Mouse (Mus musculus) testis, adult 2 months (tissue): ENCODE data around the gene Sez6l. TPM values are rescaled to one million over a fixed set of nuclear protein-coding genes. Genes with fewer than 3 reads are reported as not detected.

Experiments used
- H3K27ac ChIP-seq: fragments of 200-500 bp; 2 replicates; pipeline ENCODE4 v1.5.1; 2012; ENCODE audit warnings: low read depth, low read length; ENCODE audit not compliant: control insufficient read depth, insufficient read depth
- H3K27me3 ChIP-seq: fragments of 200-500 bp; 2 replicates; pipeline ENCODE4 v1.6.1; 2012; ENCODE audit warnings: mild to moderate bottlenecking, low read length, moderate library complexity; ENCODE audit not compliant: control insufficient read depth, insufficient read depth
- H3K36me3 ChIP-seq: fragments of 200-500 bp; 2 replicates; pipeline ENCODE4 v1.6.1; 2012; ENCODE audit warnings: mild to moderate bottlenecking, low read length; ENCODE audit not compliant: control insufficient read depth, insufficient read depth
- H3K4me1 ChIP-seq: fragments of 200-500 bp; 2 replicates; pipeline ENCODE4 v1.6.1; 2012; ENCODE audit warnings: low read length; ENCODE audit not compliant: control insufficient read depth, insufficient read depth
- H3K4me3 ChIP-seq: fragments of 200-500 bp; 2 replicates; pipeline ENCODE4 v1.5.1; 2012; ENCODE audit warnings: low read depth, mild to moderate bottlenecking, low read length, moderate library complexity, mixed read lengths; ENCODE audit not compliant: control insufficient read depth
- CTCF ChIP-seq: fragments of 200-500 bp; IDR thresholded peaks from 2 replicates; pipeline ENCODE4 v1.5.1; 2012; ENCODE audit warnings: low read depth, mild to moderate bottlenecking, inconsistent platforms, low read length, moderate library complexity; ENCODE audit not compliant: control insufficient read depth, insufficient read depth, insufficient replicate concordance
- POLR2A ChIP-seq: fragments of 200-500 bp; IDR thresholded peaks from 2 replicates; pipeline ENCODE4 v1.6.1; 2012; ENCODE audit warnings: low read depth, mild to moderate bottlenecking, inconsistent platforms, low read length, moderate library complexity; ENCODE audit not compliant: control insufficient read depth
- polyA plus RNA-seq: library from polyadenylated mRNA; depleted of rRNA; stranded (reverse); fragments of >200 nt; gene quantifications from 2 replicates; pipeline ENCODE4 v1.2.3, GENCODE M21; 2012

Sez6l gene
- polyA plus RNA-seq, 1 experiment, result 6.9 TPM

DNA sequence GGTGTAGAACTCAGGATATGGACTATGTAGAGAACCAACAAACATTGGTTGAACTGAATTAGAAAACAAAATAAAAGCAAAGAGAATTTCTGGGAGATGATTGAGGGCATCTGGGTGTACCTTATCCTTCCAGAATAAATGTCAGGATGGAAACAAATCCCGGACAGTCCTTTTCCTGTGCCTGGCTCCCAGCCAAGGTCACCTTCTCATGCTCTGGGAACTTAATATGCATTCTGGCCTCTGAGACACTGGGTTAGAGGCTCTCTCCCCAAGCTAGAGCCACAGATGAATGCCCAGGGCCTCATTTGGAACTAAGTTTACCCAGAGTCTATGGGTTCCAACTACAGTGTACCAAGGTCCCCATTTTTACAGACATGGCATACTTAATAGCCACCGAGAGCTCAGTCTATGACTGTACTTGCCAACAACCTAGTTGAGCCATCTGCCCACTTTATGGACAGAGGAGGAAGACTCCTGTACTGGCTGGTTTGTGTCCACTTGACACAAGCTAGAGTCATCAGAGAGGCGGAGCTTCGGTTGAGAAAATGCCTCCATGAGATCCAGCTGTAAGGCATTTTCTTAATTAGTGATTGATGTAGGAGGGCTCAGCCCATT lies 7.3 kb upstream of the Sez6l start:
- no peak overlapping the region for H3K27ac ChIP-seq
- TF ChIP-seq POLR2A, result no peak
- H3K36me3 ChIP-seq, result no peaks in the 10 kb centered on the region
- H3K27me3 ChIP-seq, result no peaks in the 10 kb centered on the region
- no peaks in the 10 kb centered on the region; the same call in 1 of the 2 replicates for H3K4me1 ChIP-seq
- H3K4me3 ChIP-seq, result no peak overlapping the region

- no peak for TF ChIP-seq POLR2A
- Histone ChIP-seq H3K27ac (no peak overlapping the region), H3K4me3 (no peak overlapping the region), H3K4me1 (no peaks in the 10 kb centered on the region; the same call in 1 of the 2 replicates), H3K36me3 (no peaks in the 10 kb centered on the region), H3K27me3 (no peaks in the 10 kb centered on the region)
Measured at GRCm38 (mm10) chr5:112583304-112583703, 6.3 kb upstream of the Sez6l start.

DNA sequence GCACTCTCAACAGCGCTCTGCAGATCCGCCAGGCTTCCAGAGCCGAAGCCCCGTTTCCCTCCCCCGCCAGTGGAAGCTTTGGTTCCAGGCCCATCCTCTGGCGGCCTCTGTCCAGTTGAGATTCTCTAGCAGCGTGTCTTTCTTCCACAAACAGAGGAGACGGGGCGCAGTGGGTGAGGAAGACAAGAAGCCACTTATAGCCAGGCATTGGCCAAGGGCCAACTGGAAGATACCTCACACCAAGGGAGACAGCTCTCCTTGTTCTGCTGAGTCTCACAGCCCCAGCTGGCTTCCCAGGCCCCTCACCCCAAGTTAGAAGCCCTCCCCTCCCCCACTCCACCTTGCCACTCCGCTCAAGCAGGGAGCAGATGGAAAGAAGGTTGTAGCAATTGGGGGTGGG lies 765 bp upstream of the Sez6l start:
- no peaks in the 10 kb centered on the region for H3K36me3 ChIP-seq
- no peak for TF ChIP-seq CTCF
- no peak for TF ChIP-seq POLR2A
- peaks cover 3% of the 10 kb centered on the region; the same call in 1 of the 2 replicates for H3K4me1 ChIP-seq
- no peak overlapping the region for H3K27ac ChIP-seq
- H3K27me3 ChIP-seq, result peaks cover 4% of the 10 kb centered on the region
- no peak overlapping the region for H3K4me3 ChIP-seq

DNA sequence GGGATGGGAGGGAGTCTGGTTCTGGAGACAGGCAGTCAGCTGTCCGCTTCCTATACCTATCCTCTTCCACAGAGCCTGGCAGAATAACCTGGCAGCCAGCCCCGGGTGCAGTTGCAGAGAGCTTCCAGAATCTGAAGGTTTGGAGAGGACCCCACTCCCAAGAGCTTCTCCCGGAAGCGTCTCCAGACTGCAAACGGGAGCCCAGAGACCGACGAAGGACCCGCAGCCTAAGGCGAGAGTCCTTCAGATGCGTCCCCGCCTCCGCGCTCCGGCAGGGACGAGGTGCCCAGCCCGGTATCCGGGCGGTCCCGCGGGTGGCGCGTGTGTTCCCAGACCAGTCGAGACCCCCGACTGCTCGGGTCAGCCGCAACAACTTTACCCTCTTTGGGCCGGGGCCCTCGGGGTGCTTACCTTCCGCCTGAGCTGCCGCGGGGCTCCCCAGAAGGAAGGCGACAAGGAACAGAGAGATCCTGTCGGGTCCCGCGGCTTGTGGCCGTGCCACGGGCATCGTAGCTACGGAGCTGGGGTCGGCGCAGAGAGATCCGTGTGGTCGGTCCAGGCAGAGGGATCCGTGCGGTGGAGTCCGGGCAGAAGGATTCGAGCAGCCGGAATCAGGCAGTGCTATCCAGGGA lies 508 bp downstream of the Sez6l start:
- peaks cover 4% of the 10 kb centered on the region for H3K27me3 ChIP-seq
- no peak for TF ChIP-seq CTCF
- TF ChIP-seq POLR2A, result no peak
- no peak overlapping the region for H3K4me3 ChIP-seq
- H3K36me3 ChIP-seq, result no peaks in the 10 kb centered on the region
- no peak overlapping the region for H3K27ac ChIP-seq
- peaks cover 3% of the 10 kb centered on the region; the same call in 1 of the 2 replicates for H3K4me1 ChIP-seq

DNA sequence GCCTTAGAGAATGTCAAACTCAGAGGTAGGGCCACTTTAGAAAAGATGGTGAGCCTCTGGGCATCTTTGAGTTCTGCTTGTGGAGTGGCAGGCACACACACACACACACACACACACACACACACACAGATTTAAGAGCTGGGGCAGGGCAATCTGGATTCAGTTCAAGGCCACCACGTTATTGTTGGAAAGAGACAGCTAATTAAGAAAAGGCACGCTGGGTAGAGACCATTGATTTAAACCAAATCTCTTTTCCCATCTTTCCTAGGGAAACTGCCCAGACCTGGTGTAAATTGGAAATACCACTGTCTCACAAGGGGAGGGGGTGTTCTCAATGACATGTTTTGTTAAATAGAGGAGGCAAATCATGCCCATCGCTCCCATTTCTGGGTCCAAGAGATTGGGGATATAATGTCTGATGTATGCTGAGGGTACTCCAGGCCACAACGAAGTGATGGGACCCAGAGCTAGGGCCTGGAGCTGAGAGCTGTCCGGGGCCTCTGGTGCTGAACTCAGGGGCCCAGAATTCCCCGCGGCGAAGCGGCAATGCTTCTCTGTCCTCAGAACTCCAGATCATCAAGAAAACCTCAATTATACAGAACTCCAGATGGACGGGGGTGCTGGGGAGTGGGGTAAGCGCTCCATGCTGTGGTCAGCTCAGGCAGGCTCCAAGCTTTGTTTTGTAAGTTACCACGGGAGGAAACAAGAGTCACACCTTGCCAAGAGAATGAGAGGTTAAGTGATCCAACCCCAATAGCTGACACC lies 1.7 kb downstream of the Sez6l start:
- Histone ChIP-seq H3K27ac (no peak overlapping the region), H3K4me1 (peaks cover 3% of the 10 kb centered on the region; the same call in 1 of the 2 replicates), H3K36me3 (no peaks in the 10 kb centered on the region), H3K27me3 (peaks cover 4% of the 10 kb centered on the region), H3K4me3 (no peak overlapping the region)
- TF ChIP-seq POLR2A (no peak), CTCF (no peak)

DNA sequence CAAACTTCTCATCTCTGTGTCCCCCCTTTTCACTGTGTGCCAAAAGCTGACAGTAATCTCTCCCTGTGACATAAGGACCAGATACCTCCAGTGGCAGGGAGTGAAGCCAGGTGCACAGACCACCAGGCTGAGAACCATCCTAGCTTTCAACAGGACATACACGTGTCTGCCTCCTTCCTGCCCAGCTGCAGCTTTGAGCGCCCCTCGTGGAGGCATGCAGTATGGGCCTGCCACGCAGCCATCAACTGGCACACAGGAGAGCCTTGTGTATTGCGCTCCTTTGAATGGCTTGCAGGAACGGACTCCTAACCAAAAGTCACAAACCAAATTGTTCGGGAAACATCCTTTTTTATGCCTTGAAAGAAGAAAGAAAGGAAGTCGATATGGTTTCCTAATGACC lies 3.1 kb downstream of the Sez6l start:
- H3K27me3 ChIP-seq, result peaks cover 4% of the 10 kb centered on the region
- peaks cover 3% of the 10 kb centered on the region; the same call in 1 of the 2 replicates for H3K4me1 ChIP-seq
- peak; percentile 77; the same call in 1 of the 2 replicates for TF ChIP-seq CTCF
- TF ChIP-seq POLR2A, result no peak
- no peak overlapping the region for H3K27ac ChIP-seq
- no peaks in the 10 kb centered on the region for H3K36me3 ChIP-seq
- H3K4me3 ChIP-seq, result no peak overlapping the region

- TF ChIP-seq CTCF, result no peak
- TF ChIP-seq POLR2A, result no peak
Measured at GRCm38 (mm10) chr5:112572217-112572616, 4.8 kb downstream of the Sez6l start.

More at GRCm38 (mm10) chr5:112572217-112572616, 4.8 kb downstream of the Sez6l start:
- Histone ChIP-seq H3K27ac (no peak overlapping the region), H3K27me3 (peaks cover 4% of the 10 kb centered on the region), H3K4me3 (no peak overlapping the region), H3K36me3 (no peaks in the 10 kb centered on the region), H3K4me1 (peaks cover 3% of the 10 kb centered on the region; the same call in 1 of the 2 replicates)
